Mouse (Mus musculus) hindbrain, embryonic 14.5 days (tissue): ENCODE data around the gene Fcgr2b. TPM values are rescaled to one million over a fixed set of nuclear protein-coding genes. Genes with fewer than 3 reads are reported as not detected.

Experiments
- ATAC-seq: fragments of 200-750 bp; cut with Nextera tagmentation; 2 replicates; pipeline ENCODE4 v1.8.0; 2017; ENCODE audit warnings: moderate number of reproducible peaks, mild to moderate bottlenecking, moderate TSS enrichment, moderate library complexity; ENCODE audit not compliant: low FRiP score
- DNase-seq: peaks from one replicate; pipeline ENCODE4 v3.0.0-alpha.2; 2015; ENCODE audit warnings: low spot score
- H3K27ac ChIP-seq: fragments of 300-500 bp; sonication (generic); 2 replicates; pipeline ENCODE4 v1.5.1; 2014; ENCODE audit warnings: mild to moderate bottlenecking, moderate library complexity
- H3K27me3 ChIP-seq: fragments of 300-500 bp; sonication (generic); 2 replicates; pipeline ENCODE4 v1.6.1; 2014; ENCODE audit warnings: mild to moderate bottlenecking, low read length, mixed read lengths; ENCODE audit not compliant: control insufficient read depth, insufficient read depth
- H3K36me3 ChIP-seq: fragments of 300-500 bp; sonication (generic); replicated peaks from 2 replicates; pipeline ENCODE4 v1.6.1; 2014; ENCODE audit not compliant: control insufficient read depth, insufficient read depth
- H3K4me1 ChIP-seq: fragments of 300-500 bp; sonication (generic); replicated peaks from 2 replicates; pipeline ENCODE4 v1.6.1; 2014; ENCODE audit warnings: antibody characterized with exemption, low read length, mixed read lengths; ENCODE audit not compliant: control insufficient read depth, insufficient read depth
- H3K4me2 ChIP-seq: fragments of 300-500 bp; sonication (generic); replicated peaks from 2 replicates; pipeline ENCODE4 v1.6.1; 2014; ENCODE audit warnings: mild to moderate bottlenecking, moderate library complexity
- H3K4me3 ChIP-seq: fragments of 300-500 bp; sonication (generic); replicated peaks from 2 replicates; pipeline ENCODE4 v1.5.1; 2014; ENCODE audit warnings: mild to moderate bottlenecking, low read length
- H3K9ac ChIP-seq: fragments of 300-500 bp; sonication (generic); 2 replicates; pipeline ENCODE4 v1.6.1; 2014
- H3K9me3 ChIP-seq: fragments of 300-500 bp; sonication (generic); 2 replicates; pipeline ENCODE4 v1.6.1; 2016; ENCODE audit warnings: low read length; ENCODE audit not compliant: control insufficient read depth
- WGBS: fragments of 180-500 bp; shearing (Covaris S2); extraction: QIAGEN DNeasy Blood & Tissue Kit; methylation state at CpG from one replicate; pipeline ENCODE4 v1.1.7; 2014; 5-methylcytosine and 5-hydroxymethylcytosine counted together
- polyA plus RNA-seq: library from polyadenylated mRNA; unstranded; fragments of >200 nt; fragmentation: Nextera tagmentation; extraction: Ambion mirVana; gene quantifications from 2 replicates; pipeline ENCODE4 v1.2.1, GENCODE M21; 2014

Fcgr2b gene
- 1.2 and 1.8 TPM in 2 replicates for polyA plus RNA-seq

GRCm38 (mm10) chr1:170976447-170976846 is at the start of gene Fcgr2b:
Fcgr2b (minus strand) TSS chr1:170976547.
- no peak within 1 kb of the TSS for H3K4me2 ChIP-seq
- DNase-seq = no peak
- WGBS = 88% methylated on average over 5 of the region's 5 CpGs

GRCm38 (mm10) chr1:171019311-171019950 is 43.1 kb upstream of the Fcgr2b start:
- DNase-seq = no peak
- H3K27ac ChIP-seq = no peak overlapping the region
- no peaks in the 10 kb centered on the region for H3K9me3 ChIP-seq
- H3K9ac ChIP-seq = no peak overlapping the region
- H3K36me3 ChIP-seq = no peaks in the 10 kb centered on the region
- H3K27me3 ChIP-seq = no peaks in the 10 kb centered on the region
- no peaks in the 10 kb centered on the region for H3K4me1 ChIP-seq
- ATAC-seq = no peak
- 78% methylated on average over 7 of the region's 7 CpGs for WGBS
- no peak overlapping the region for H3K4me3 ChIP-seq
- H3K4me2 ChIP-seq = no peak overlapping the region

More at GRCm38 (mm10) chr1:170976447-170976846, at the start of gene Fcgr2b:
- no peaks in the 10 kb centered on the region for H3K27me3 ChIP-seq
- no peaks in the 10 kb centered on the region for H3K36me3 ChIP-seq
- no peak within 1 kb of the TSS for H3K4me3 ChIP-seq
- no peak for ATAC-seq
- no peaks in the 10 kb centered on the region for H3K4me1 ChIP-seq
- H3K27ac ChIP-seq = no peak within 1 kb of the TSS
- no peaks in the 10 kb centered on the region for H3K9me3 ChIP-seq
- no peak within 1 kb of the TSS for H3K9ac ChIP-seq

- Histone ChIP-seq H3K36me3 (no peaks in the 10 kb centered on the region), H3K9me3 (no peaks in the 10 kb centered on the region), H3K4me2 (no peak within 1 kb of the TSS), H3K4me1 (no peaks in the 10 kb centered on the region), H3K4me3 (no peak within 1 kb of the TSS), H3K27ac (no peak within 1 kb of the TSS), H3K27me3 (no peaks in the 10 kb centered on the region), H3K9ac (no peak within 1 kb of the TSS)
- ATAC-seq = no peak
- WGBS = 93% methylated on average over 2 of the region's 2 CpGs
- no peak for DNase-seq
These were observed 42.4 kb upstream of the Fcgr2b start, which contains the start of gene Fcgr4 for GRCm38 (mm10) chr1:171018737-171019136. Fcgr4 (plus strand) TSS chr1:171018920.

GRCm38 (mm10) chr1:171017468-171018158 is 41.3 kb upstream of the Fcgr2b start:
- DNase-seq (no peak), ATAC-seq (no peak)
- Histone ChIP-seq H3K27me3 (no peaks in the 10 kb centered on the region), H3K9ac (no peak overlapping the region), H3K36me3 (no peaks in the 10 kb centered on the region), H3K27ac (no peak overlapping the region), H3K4me3 (no peak overlapping the region), H3K9me3 (no peaks in the 10 kb centered on the region), H3K4me1 (no peaks in the 10 kb centered on the region), H3K4me2 (no peak overlapping the region)
- WGBS = 60% methylated on average over 6 of the region's 6 CpGs

- WGBS = 86% methylated on average over 6 of the region's 6 CpGs
- no peak overlapping the region for H3K9ac ChIP-seq
- no peak for ATAC-seq
- H3K4me1 ChIP-seq = no peaks in the 10 kb centered on the region
- no peak for DNase-seq
- H3K9me3 ChIP-seq = no peaks in the 10 kb centered on the region
- no peak overlapping the region for H3K27ac ChIP-seq
- no peaks in the 10 kb centered on the region for H3K36me3 ChIP-seq
- H3K4me3 ChIP-seq = no peak overlapping the region
- H3K27me3 ChIP-seq = no peaks in the 10 kb centered on the region
- no peak overlapping the region for H3K4me2 ChIP-seq
These were observed 40.5 kb upstream of the Fcgr2b start for GRCm38 (mm10) chr1:171016676-171017356.

GRCm38 (mm10) chr1:171011733-171012132 is 35.4 kb upstream of the Fcgr2b start:
- Histone ChIP-seq H3K36me3 (no peaks in the 10 kb centered on the region), H3K4me2 (no peak overlapping the region), H3K27ac (no peak overlapping the region), H3K4me3 (no peak overlapping the region), H3K9ac (no peak overlapping the region), H3K27me3 (no peaks in the 10 kb centered on the region), H3K9me3 (no peaks in the 10 kb centered on the region), H3K4me1 (no peaks in the 10 kb centered on the region)
- DNase-seq (no peak), ATAC-seq (no peak)
- WGBS = 85% methylated on average over 4 of the region's 4 CpGs

- Histone ChIP-seq H3K27ac (no peak overlapping the region), H3K27me3 (no peaks in the 10 kb centered on the region), H3K36me3 (no peaks in the 10 kb centered on the region), H3K9ac (no peak overlapping the region), H3K4me1 (no peaks in the 10 kb centered on the region), H3K4me2 (no peak overlapping the region), H3K4me3 (no peak overlapping the region), H3K9me3 (no peaks in the 10 kb centered on the region)
- no peak for ATAC-seq
- no peak for DNase-seq
- 85% methylated on average over 2 of the region's 2 CpGs for WGBS
These were observed 30.6 kb upstream of the Fcgr2b start for GRCm38 (mm10) chr1:171006905-171007304.

- H3K27ac ChIP-seq = no peak overlapping the region
- ATAC-seq (no peak), DNase-seq (no peak)
- H3K4me3 ChIP-seq = no peak overlapping the region
- H3K9ac ChIP-seq = no peak overlapping the region
- H3K4me1 ChIP-seq = no peaks in the 10 kb centered on the region
- no peaks in the 10 kb centered on the region for H3K9me3 ChIP-seq
- no peaks in the 10 kb centered on the region for H3K27me3 ChIP-seq
- H3K4me2 ChIP-seq = no peak overlapping the region
- no peaks in the 10 kb centered on the region for H3K36me3 ChIP-seq
- 93% methylated on average over 4 of the region's 4 CpGs for WGBS
These were observed 30.0 kb upstream of the Fcgr2b start for GRCm38 (mm10) chr1:171006335-171006734.

GRCm38 (mm10) chr1:171005586-171005985 is 29.2 kb upstream of the Fcgr2b start:
- H3K27ac ChIP-seq = no peak overlapping the region
- no peak overlapping the region for H3K4me2 ChIP-seq
- H3K4me3 ChIP-seq = no peak overlapping the region
- no peaks in the 10 kb centered on the region for H3K9me3 ChIP-seq
- no peaks in the 10 kb centered on the region for H3K4me1 ChIP-seq
- DNase-seq (no peak), ATAC-seq (no peak)
- no peaks in the 10 kb centered on the region for H3K36me3 ChIP-seq
- H3K9ac ChIP-seq = no peak overlapping the region
- no peaks in the 10 kb centered on the region for H3K27me3 ChIP-seq
